Mouse (Mus musculus) lung, postnatal 0 days (tissue): ENCODE data around the gene Olfr1040.

Experiments used
- CTCF ChIP-seq: IDR thresholded peaks from 2 replicates; pipeline ENCODE4 v1.5.1; 2016; ENCODE audit warnings: antibody characterized with exemption, mild to moderate bottlenecking
- EP300 ChIP-seq: IDR thresholded peaks from 2 replicates; pipeline ENCODE4 v1.6.1; 2016; ENCODE audit warnings: antibody characterized with exemption, mild to moderate bottlenecking, control low read depth

GRCm38 (mm10) chr2:86167422-86167821, 20.9 kb upstream of the Olfr1040 start, which contains the start of gene Olfr1043:
- TF ChIP-seq CTCF (no peak), EP300 (no peak)
